Mouse (Mus musculus) myocyte (in vitro differentiated cells): Measurements from ENCODE around the gene Sectm1a. TPM values are rescaled to one million over a fixed set of nuclear protein-coding genes. Genes with fewer than 3 reads are reported as not detected.

Source experiments
- H3K27me3 ChIP-seq: one replicate; pipeline ENCODE4 v1.6.1; 2011; ENCODE audit not compliant: control insufficient read depth, insufficient read depth, insufficient read length
- H3K36me3 ChIP-seq: one replicate; pipeline ENCODE4 v1.6.1; 2011; ENCODE audit not compliant: control insufficient read depth, insufficient read depth
- H3K4me2 ChIP-seq: one replicate; pipeline ENCODE4 v1.6.1; 2011; ENCODE audit warnings: low read depth, control low read depth
- H3K4me3 ChIP-seq: one replicate; pipeline ENCODE4 v1.5.1; 2011; ENCODE audit warnings: mild to moderate bottlenecking, control low read depth, moderate library complexity
- H3K79me2 ChIP-seq: one replicate; pipeline ENCODE4 v1.6.1; 2011; ENCODE audit not compliant: control insufficient read depth, insufficient read depth
- H3ac ChIP-seq: one replicate; pipeline ENCODE4 v1.6.1; 2011; ENCODE audit not compliant: control insufficient read depth, insufficient read length
- CEBPB ChIP-seq: IDR thresholded peaks from 2 replicates; pipeline ENCODE4 v1.6.1; 2011; ENCODE audit warnings: mild to moderate bottlenecking, moderate library complexity; ENCODE audit not compliant: poor library complexity, insufficient read depth, severe bottlenecking
- E2F4 ChIP-seq: IDR thresholded peaks from one replicate; pipeline ENCODE4 v1.6.1; 2011; ENCODE audit warnings: mild to moderate bottlenecking, control low read depth, moderate library complexity; ENCODE audit not compliant: insufficient read depth
- MAX ChIP-seq: IDR thresholded peaks from one replicate; pipeline ENCODE4 v1.6.1; 2011; ENCODE audit warnings: low read depth, mild to moderate bottlenecking, control low read depth
- MYOD1 ChIP-seq, 3 experiments: IDR thresholded peaks; one replicate each; pipeline ENCODE4 v1.6.1; 2011; ENCODE audit warnings: control low read depth in 2 of 3, low read depth in 2 of 3, mild to moderate bottlenecking in 2 of 3, moderate library complexity in 1 of 3; ENCODE audit not compliant: insufficient read length in 2 of 3, control insufficient read depth in 1 of 3
- MYOG ChIP-seq, 3 experiments: IDR thresholded peaks; one replicate each; pipeline ENCODE4 v1.6.1; 2011; ENCODE audit warnings: control low read depth in 2 of 3, low read depth in 2 of 3, mild to moderate bottlenecking in 2 of 3; ENCODE audit not compliant: insufficient read length in 2 of 3, control insufficient read depth in 1 of 3, insufficient read depth in 1 of 3
- POLR2A ChIP-seq: IDR thresholded peaks from one replicate; pipeline ENCODE4 v1.6.1; 2011; ENCODE audit warnings: low read depth, mild to moderate bottlenecking, control low read depth, moderate library complexity; ENCODE audit not compliant: insufficient read length
- POLR2AphosphoS2 ChIP-seq: IDR thresholded peaks from one replicate; pipeline ENCODE4 v1.6.1; 2011; ENCODE audit warnings: low read depth, control low read depth; ENCODE audit not compliant: insufficient read length
- REST ChIP-seq: IDR thresholded peaks from one replicate; pipeline ENCODE4 v1.6.1; 2011; ENCODE audit warnings: mild to moderate bottlenecking, control low read depth, moderate library complexity; ENCODE audit not compliant: insufficient read depth, insufficient read length
- SRF ChIP-seq: IDR thresholded peaks from one replicate; pipeline ENCODE4 v1.6.1; 2011; ENCODE audit warnings: low read depth; ENCODE audit not compliant: control insufficient read depth, insufficient read length
- TCF12 ChIP-seq: IDR thresholded peaks from one replicate; pipeline ENCODE4 v1.6.1; 2011; ENCODE audit warnings: mild to moderate bottlenecking, control low read depth; ENCODE audit not compliant: poor library complexity, insufficient read depth, severe bottlenecking
- TCF3 ChIP-seq: IDR thresholded peaks from one replicate; pipeline ENCODE4 v1.6.1; 2011; ENCODE audit warnings: low read depth, control low read depth; ENCODE audit not compliant: insufficient read length
- USF1 ChIP-seq: IDR thresholded peaks from one replicate; pipeline ENCODE4 v1.6.1; 2011; ENCODE audit warnings: low read depth, mild to moderate bottlenecking, control low read depth, moderate library complexity
- polyA plus RNA-seq: library from polyadenylated mRNA; unstranded; fragments of >200 nt; fragmentation: generic; extraction: Trizol; gene quantifications from one replicate; pipeline ENCODE4 v1.2.1, GENCODE M21; 2012; ENCODE audit warnings: missing spikeins

Sectm1a gene
- polyA plus RNA-seq, 1 experiment, result 0.12 TPM

DNA sequence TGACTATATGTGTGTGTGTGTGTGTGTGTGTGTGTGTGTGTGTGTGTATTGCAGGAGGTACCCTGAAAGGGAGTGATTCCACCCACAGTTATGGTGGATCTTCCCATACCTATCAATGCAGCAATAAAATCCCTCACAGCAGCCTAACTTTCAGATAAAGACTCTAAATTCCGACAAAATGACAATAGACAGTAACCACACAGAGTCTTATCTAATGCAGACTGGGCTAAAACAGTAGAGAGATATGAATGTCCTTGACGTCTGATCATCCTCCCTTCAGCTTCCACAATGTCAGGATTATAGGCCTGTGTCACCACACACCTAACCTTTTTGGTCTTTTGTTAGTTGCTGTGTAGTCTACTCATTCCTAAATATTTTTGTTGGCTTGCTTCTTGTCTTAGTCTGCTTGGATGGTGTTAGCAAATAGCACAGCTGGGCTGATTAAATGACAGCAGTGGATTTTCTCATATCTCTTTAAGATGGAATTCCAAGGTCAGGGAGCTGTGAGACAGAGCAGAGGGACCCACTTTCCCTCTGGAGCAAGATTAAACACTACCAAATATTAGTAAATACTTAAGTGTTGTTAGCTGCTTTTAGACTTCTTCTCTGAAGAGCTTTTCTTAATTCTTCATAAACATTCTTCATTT lies 41.1 kb upstream of the Sectm1a start:
- H3K4me2 ChIP-seq, result no peak overlapping the region
- H3K4me3 ChIP-seq, result no peak overlapping the region
- no peaks in the 10 kb centered on the region for H3K27me3 ChIP-seq
- no peak overlapping the region for H3ac ChIP-seq
- H3K79me2 ChIP-seq, result no peaks in the 10 kb centered on the region
- no peak for TF ChIP-seq CEBPB
- no peak for TF ChIP-seq POLR2A
- no peak for TF ChIP-seq TCF12
- no peak for TF ChIP-seq MYOD1 (IDR thresholded peaks at IDR 0.05; ENCODE audit: control insufficient read depth in 1 of 3, insufficient read length in 2 of 3, low read depth in 2 of 3)
- TF ChIP-seq E2F4, result no peak
- TF ChIP-seq MAX, result no peak
- TF ChIP-seq TCF3, result no peak
- no peak for TF ChIP-seq POLR2AphosphoS2
- no peak for TF ChIP-seq SRF
- no peak for TF ChIP-seq USF1
- TF ChIP-seq REST, result no peak
- TF ChIP-seq MYOG (IDR thresholded peaks at IDR 0.05; ENCODE audit: control insufficient read depth in 1 of 3, insufficient read depth in 1 of 3, insufficient read length in 2 of 3, low read depth in 2 of 3), result no peak
- H3K36me3 ChIP-seq, result no peaks in the 10 kb centered on the region

- TF ChIP-seq MYOG (IDR thresholded peaks at IDR 0.05; ENCODE audit: control insufficient read depth in 1 of 3, insufficient read depth in 1 of 3, insufficient read length in 2 of 3, low read depth in 2 of 3) (no peak), SRF (no peak), TCF3 (no peak), TCF12 (no peak), REST (no peak), CEBPB (no peak), MAX (no peak), POLR2A (no peak), POLR2AphosphoS2 (no peak), E2F4 (no peak), MYOD1 (IDR thresholded peaks at IDR 0.05; ENCODE audit: control insufficient read depth in 1 of 3, insufficient read length in 2 of 3, low read depth in 2 of 3) (no peak), USF1 (no peak)
- no peak overlapping the region for H3K4me2 ChIP-seq
- H3K36me3 ChIP-seq, result no peaks in the 10 kb centered on the region
These were observed 40.1 kb upstream of the Sectm1a start for GRCm38 (mm10) chr11:121121151-121121550.

DNA sequence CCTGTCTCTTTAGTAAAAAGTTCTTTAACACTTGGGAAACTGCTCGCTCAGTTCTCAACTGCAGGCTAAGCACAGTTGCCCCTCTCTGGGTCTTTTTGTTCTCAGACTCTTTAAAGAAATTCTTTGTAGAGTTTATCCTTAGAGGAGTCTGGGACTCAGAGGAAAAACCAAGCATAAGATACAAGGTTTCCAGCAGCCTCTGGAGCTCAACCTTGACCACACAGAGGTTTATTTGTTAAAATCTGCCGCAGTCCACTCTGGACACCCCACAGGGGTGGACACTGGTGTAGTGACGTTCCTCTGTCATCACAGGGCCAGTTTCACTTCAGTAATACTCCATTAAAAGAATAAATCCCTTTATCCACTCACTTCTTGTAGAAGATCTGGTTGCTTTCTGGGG lies 37.6 kb upstream of the Sectm1a start, which contains the start of gene Tex19.2:
Gene Tex19.2, minus strand, starts transcription at position 101 of the 400 bp plus-strand sequence.
- Histone ChIP-seq H3K4me2 (no peak within 1 kb of the TSS), H3K79me2 (no peaks in the 10 kb centered on the region)
- no peak for TF ChIP-seq TCF3
- TF ChIP-seq MAX, result no peak
- TF ChIP-seq MYOD1 (IDR thresholded peaks at IDR 0.05; ENCODE audit: control insufficient read depth in 1 of 3, insufficient read length in 2 of 3, low read depth in 2 of 3), result no peak
- no peak for TF ChIP-seq POLR2A
- TF ChIP-seq POLR2AphosphoS2, result no peak
- no peak for TF ChIP-seq SRF
- TF ChIP-seq E2F4, result no peak
- TF ChIP-seq CEBPB, result no peak
- TF ChIP-seq MYOG (IDR thresholded peaks at IDR 0.05; ENCODE audit: control insufficient read depth in 1 of 3, insufficient read depth in 1 of 3, insufficient read length in 2 of 3, low read depth in 2 of 3), result no peak
- no peak for TF ChIP-seq REST
- TF ChIP-seq TCF12, result no peak
- no peak for TF ChIP-seq USF1

More at GRCm38 (mm10) chr11:121121151-121121550, 40.1 kb upstream of the Sectm1a start:
- Histone ChIP-seq H3ac (no peak overlapping the region), H3K27me3 (no peaks in the 10 kb centered on the region), H3K4me3 (no peak overlapping the region), H3K79me2 (no peaks in the 10 kb centered on the region)

GRCm38 (mm10) chr11:121118106-121118505 lies 37.1 kb upstream of the Sectm1a start:
- Histone ChIP-seq H3K27me3 (no peaks in the 10 kb centered on the region), H3ac (no peak overlapping the region), H3K4me2 (no peak overlapping the region), H3K79me2 (no peaks in the 10 kb centered on the region), H3K36me3 (no peaks in the 10 kb centered on the region), H3K4me3 (no peak overlapping the region)
- TF ChIP-seq MYOD1 (IDR thresholded peaks at IDR 0.05; ENCODE audit: control insufficient read depth in 1 of 3, insufficient read length in 2 of 3, low read depth in 2 of 3), result no peak

More for the DNA sequence above, 37.6 kb upstream of the Sectm1a start, which contains the start of gene Tex19.2:
- H3K4me3 ChIP-seq, result no peak within 1 kb of the TSS
- no peak within 1 kb of the TSS for H3ac ChIP-seq
- no peaks in the 10 kb centered on the region for H3K36me3 ChIP-seq
- H3K27me3 ChIP-seq, result no peaks in the 10 kb centered on the region

DNA sequence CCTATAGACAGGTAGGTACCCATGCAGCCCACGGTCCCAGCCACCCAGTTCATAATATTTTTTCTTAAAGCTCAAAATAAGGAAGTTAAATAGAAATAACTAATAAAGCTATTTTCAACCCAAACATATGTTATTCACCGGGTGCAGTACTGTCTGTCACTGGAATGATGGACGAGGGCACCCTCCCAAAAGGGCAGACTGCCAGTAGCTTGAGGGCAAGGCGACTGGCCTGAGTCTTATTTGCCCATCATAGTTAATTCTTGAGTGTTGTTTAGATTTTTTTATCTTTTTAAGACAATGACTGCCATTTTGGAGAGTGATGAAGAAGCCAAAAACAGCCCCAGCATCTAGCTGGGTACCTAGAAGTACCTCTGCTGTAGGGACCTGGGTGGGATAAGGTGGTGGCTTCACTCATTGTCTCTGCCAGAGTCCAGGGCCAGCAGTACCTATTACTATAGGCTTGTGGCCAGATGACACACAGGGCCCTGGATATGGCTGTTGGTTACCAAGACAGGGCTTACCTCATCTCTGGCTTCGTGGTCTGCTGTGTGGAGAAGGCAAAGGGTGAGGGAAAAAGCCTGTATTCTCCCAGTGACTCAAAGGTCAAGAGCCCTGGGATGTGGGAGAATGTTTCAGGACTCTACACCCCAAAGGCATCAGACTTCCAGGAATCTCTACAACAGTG lies 31.2 kb upstream of the Sectm1a start:
- TF ChIP-seq REST (no peak), E2F4 (no peak), POLR2A (no peak), TCF3 (no peak), CEBPB (no peak), TCF12 (no peak), SRF (no peak), MYOG (IDR thresholded peaks at IDR 0.05; ENCODE audit: control insufficient read depth in 1 of 3, insufficient read depth in 1 of 3, insufficient read length in 2 of 3, low read depth in 2 of 3) (no peak), MYOD1 (IDR thresholded peaks at IDR 0.05; ENCODE audit: control insufficient read depth in 1 of 3, insufficient read length in 2 of 3, low read depth in 2 of 3) (no peak), MAX (no peak), POLR2AphosphoS2 (no peak), USF1 (no peak)
- Histone ChIP-seq H3K27me3 (peaks cover 6% of the 10 kb centered on the region), H3K4me3 (no peak overlapping the region), H3K36me3 (no peaks in the 10 kb centered on the region), H3ac (no peak overlapping the region), H3K4me2 (peak overlapping the region; percentile 22), H3K79me2 (no peaks in the 10 kb centered on the region)
